Mouse (Mus musculus): ENCODE measurements at regions not wholly inside any gene's neighbourhood (a gene's known extent, or its start where the extent isn't known, plus 50 kb on each side); places are given as distances from the start of the nearest gene placed in this dataset.

DNA sequence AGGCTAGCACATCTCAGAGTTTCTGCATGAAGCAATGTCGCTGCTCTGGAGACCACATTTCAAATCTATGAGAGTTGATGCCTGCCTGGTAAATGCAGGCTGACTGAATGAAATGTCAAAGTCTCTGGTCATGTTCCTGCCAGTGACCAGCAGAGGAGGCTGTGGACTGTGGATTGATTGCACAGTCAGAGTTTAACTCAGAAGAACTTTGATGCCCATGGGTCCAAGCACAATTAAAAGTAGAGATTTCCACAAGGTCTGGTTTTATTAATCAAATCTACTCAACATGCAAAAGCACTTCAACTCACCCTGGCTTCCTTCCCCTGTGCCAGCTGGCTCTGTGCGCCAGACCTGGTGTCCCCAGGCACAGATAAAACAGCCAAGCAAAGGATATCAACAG lies 81.3 kb downstream of the Hsd17b3 start:
- DNase-seq, result no peak

DNA sequence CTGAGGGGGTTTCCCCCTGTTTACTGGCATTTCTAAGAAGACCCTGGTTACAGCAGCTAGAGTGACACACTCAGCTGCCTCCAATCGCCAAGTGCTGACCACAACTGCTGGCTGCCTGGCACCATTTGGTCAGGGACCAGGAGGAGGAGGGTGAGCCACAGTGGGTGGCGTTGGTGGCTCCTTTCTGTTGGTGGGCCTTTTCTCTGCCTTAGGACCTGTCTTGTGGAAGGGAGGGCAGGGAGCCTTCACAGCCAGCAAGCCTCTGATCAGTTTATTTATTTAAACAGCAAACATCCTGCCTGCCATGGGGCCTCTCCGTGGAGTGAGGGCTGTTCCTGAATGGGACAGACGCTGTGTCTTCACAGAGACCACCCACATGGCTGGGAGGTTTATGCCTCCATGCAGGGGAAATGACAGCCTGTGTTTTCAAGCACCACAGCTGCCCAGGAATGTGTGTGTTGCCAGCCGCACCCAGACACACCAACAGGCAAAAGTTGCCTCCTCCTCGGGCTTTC lies 86.0 kb downstream of the Hsd17b3 start:
- no peak for DNase-seq

DNA sequence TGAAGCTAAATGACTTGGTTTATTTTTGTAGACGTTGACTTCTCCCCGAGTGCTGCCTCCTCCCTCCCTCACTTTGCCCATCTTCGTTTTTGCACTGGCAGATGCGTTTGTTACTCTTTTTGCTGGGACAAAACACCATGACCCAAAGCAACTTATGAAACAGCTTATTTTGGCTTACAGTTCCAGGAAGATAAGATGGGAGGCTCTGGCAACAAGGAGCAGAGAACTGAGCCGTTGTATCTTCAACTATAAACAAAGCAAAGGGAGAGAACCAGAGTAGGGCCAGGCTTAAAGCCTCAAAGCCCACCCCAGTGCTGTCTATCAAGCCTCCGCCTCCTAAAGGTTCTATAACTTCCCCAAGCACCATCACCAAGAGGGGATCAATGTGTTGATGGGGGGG lies 88.7 kb downstream of the Hsd17b3 start:
- no peak for DNase-seq

DNA sequence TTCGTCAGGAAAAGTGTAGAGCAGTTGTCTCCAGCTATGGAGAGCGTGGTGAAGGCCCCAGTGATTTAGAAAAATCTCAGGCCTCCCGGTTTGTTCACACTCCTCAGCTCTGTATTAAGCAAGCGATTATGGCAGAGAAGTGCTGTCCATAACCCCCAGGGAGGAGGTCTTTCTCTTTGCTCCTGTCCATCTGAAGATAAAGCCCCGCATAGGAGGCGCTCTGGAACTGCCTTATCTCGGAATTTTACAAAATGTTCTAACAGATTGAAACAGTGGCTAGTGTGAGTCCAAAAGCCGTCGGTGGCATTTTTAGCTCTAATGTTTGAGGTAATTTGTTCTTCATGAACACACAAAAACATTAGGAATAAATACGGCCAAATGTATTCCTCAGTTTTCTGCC lies 90.4 kb downstream of the Hsd17b3 start:
- no peak for DNase-seq

DNA sequence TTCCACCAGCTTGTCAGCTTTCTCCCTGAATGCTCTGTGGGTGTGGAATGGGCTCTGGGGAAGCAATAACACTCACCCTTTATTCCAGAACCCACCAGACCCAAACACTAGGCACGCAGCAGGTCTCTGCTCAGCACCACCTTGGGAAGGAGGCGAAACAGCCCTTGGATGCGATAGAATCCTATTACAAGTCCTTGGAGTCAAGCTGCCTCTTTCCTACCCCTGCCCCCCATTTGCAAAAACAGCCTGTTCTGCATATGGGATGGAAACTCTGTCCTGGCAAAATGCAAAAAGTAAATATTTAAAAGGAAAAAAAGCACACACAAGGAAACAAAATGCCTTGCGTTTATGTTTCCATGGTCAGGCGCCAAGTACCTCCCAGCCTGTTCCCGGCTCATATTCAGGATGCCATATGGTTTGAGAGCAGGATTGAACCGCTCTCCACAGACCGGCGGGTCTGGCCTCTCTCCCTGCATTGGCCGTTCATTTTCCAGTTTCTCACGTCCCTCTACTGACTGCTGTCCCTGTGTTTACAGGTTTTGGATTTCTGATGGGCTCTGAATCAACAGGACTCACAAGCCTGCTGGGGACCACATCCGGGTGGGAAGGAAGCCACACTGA lies 95.1 kb downstream of the Hsd17b3 start:
- DNase-seq, result no peak

DNA sequence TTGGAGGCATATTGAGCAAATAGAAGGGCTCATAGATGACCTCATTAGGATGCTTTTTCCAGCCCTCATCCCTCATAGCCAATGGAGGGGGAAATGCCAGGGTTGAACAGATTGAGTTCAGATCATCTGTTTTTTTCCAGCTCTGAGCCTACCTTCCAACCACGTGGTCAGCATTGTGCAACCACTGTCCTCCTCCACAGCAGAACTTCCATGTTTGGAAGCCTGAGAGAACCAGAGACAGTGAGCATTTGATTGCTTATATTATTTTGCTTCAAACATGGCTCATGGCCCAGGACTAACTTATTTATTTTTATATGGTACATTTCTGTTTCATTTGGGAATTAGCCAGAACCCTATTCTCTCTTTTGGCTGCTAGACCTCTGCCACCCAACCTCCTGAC lies 96.0 kb downstream of the Hsd17b3 start:
- DNase-seq, result no peak

DNA sequence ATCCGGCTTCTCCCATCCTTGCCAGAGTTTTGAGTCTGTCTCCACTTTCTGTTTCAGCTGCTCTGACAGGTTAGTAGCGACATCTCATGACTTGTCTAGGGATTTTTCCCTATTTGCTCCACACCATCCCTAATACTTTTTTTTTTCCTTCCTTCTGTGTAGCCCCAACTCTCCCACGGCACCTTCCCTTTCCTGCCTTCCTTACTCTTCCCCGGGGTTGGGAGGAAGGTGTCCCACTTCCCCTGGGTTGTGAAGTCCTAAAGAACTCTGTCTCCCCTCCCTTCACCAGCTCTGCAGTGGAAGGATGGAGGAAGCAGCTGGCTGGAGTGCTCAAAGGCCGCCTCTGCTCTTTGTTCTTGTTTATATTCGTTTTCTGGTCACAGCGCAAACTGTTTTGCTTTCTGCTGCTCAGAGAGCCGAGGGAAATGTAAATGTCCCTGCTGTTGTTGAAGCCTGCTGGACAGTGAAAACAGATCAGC lies 98.5 kb downstream of the Hsd17b3 start:
- DNase-seq, result no peak

DNA sequence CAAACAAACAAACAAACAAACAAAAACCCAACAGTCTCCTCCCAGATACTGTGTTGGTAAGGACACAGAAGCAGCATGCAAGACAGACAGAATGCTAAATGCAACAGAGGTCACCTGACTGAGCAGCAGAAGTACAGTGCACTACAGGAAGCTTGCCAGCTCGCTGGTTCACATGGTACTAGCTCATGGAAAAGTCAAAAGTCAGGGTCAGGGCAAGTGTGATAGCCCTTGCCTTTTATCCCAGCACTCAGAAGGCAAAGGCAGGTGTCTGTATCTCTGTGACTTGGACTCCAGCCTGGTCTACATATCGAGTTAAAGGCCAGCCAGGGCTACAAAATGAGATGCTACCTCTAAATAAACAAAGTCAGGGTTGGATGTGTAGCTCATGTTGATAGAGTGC lies 99.3 kb downstream of the Hsd17b3 start:
- DNase-seq, result no peak

DNA sequence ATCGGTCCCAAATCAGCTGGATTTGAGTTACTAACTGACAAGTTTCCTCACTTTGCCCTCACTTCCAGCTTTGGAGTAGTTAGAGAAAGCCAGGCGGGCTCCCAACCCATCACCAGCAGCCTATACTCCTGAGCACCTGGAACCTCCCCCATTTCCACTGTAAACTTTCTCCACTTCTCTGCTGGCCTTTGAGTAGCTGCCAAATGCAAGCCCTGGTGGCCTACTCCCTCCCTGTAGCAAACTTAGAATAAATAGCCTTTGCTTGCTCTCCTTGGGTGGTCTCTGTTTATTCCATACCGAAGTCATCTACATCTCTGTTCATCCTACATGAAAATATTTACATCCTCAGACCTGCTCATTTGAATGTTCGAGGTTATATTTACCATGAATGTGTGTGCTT lies 100.8 kb downstream of the Hsd17b3 start:
- DNase-seq, result no peak

DNA sequence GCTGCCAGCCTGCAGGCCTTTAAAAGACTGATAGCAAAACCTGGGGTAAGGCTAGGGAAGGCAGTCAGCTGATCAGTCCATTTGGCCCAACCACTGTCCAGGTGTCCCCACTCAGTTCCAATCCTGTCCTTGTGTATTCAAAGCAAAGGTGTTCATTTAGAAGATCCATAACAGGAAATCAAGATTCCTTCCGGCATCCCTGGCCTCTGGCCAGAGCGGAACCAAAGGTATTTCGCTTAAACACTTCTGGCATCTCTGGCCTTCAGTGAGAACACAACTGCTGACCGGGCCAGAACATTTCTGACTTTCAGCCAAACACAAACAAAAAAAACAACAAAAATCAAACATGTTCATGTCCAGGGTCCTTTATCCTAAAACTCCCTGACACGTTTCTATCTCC lies 102.3 kb downstream of the Hsd17b3 start:
- DNase-seq, result peak; percentile 30

DNA sequence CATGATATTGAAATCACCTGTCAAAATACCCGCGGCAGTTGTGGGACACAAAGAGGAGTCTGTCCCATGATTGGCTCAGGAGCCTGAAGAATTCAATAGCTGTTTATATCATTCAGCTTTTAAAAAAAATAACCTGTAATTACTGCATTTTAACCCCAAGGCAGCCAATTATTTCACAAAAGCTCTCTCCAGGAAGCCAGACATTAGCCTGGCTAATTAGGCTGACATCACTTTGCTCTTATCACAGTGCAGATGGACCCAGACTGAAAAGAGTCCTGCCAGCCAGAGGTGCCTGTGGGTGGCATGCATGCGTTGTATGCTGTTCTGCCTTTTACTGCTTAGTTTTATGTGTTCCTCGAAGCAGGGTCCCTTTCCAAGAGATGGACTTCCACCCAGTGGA lies 103.4 kb downstream of the Hsd17b3 start:
- no peak for DNase-seq

DNA sequence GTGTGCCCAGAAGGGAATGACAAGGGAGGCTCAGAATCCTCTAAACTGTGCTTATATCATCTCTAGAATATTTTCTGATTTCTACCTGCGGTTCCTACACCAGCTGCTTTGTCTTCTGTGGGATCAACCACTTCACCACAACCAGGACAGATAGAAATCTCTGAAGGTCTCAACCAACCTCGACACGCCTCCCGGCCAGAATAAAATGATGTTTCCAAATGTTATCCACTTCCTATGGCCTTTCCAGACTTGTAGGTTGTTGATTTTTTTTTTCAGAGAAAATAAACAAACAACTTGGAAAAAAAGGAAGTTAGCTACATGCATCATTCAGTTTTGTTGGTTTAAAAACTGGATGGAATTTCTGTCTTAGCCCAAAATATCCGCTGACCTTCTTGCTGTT lies 103.9 kb downstream of the Hsd17b3 start:
- no peak for DNase-seq

DNA sequence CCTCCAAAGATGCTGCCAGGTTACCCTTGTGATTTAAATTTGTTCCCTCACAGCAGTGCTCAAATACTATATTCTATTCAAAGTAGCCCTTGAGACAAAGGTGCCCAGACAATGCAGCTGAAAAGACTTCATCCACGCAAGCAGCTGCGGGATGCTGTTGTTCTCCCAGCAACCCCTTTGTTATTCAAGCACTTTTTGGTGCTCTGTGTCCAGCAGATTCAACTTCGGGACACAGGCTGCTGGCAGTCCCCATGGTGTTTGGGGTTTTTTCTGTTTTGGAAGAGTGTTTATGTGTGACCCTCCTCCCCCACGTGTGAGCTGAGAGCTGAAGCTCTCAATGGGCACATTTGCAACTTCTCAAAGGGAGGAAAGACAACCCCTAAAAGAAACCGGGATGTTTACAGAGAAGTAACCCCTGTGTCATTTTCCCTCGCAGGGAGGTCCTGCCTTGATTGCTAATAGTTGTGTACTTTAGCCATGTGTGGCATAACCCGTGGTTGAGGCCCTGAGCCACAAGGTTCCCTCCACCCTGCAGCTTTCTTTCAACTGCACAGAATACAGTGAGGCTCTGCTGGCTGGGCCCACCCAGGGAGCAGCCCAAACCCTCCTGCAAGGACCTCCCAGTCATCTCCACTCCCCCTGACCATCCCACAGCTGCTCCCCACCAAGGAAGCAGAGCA lies 108.9 kb downstream of the Hsd17b3 start:
- DNase-seq, result no peak

DNA sequence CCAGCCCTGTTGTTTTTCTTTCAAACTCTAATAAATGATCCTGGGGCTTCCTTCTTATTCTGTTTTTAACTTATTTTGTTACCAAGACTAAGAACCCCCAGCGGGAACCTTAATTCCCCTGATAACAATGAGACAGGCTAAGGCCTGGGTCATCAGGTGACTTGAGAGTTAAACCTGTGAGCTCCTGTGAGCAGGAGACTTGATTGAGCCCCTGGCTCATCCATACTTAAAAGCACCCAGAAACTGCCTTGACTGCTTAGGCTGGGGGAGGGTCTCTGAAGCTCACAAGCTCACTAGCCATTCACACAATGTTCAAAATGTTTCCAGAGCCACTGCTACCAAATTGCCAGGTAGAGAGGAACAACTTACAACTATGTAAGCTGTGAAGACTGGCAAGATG lies 109.4 kb downstream of the Hsd17b3 start:
- no peak for DNase-seq

DNA sequence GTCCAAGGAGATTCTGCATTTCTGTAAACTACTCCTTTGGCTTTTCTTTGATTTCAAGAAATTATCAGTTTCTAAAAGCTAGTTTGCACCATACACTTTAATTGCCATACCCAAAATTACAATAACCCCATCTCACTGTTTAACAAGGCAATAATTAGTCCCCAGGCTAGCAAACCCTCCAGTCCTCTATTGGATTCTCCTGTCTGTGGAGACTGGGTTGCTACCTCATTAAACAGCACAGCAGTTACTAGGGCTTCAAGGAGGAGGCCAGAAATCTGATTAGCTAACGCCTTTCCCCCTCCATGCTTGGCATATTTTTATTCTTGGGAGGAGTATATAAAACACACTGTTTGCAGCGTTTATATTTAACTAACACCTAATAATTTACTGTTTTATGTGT lies 119.1 kb downstream of the Hsd17b3 start:
- no peak for DNase-seq

DNA sequence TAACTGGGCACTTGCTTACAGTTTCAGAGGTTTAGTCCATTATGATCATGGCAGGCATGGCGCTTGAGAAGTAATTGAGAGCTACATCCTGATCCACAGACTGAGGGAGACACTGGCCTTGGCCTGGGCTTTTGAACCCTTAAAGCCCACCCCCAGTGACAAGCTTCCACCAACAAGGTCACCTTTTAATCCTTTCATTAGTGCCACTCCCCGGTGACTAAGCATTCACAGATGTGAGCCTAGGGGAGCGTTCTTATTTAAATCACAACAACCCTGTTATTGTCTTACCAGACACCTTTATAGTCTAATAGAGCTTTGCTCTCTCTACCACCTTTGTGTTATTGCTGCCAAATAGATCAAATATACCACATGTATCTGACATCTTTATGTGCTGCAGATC lies 120.4 kb downstream of the Hsd17b3 start:
- no peak for DNase-seq

DNA sequence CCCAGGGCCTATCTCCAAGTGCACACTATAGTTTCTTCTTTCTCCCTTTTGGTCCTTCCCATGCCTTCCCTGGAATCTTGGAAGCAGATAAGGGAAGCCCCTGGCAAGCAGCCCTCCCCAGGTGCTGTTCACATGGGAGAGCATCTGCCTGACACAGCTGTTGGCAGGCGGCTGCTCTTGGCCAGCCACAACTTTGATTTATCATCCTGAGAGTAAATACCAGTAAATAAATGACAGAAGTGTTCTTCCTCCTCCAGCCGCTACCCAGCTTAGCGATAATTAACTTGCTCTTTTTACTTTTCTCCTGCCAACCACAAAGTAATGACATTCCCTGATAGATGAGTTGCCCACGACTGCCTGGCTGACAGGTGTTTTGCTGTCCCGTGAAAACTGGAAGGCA lies 131.9 kb downstream of the Hsd17b3 start:
- no peak for DNase-seq

DNA sequence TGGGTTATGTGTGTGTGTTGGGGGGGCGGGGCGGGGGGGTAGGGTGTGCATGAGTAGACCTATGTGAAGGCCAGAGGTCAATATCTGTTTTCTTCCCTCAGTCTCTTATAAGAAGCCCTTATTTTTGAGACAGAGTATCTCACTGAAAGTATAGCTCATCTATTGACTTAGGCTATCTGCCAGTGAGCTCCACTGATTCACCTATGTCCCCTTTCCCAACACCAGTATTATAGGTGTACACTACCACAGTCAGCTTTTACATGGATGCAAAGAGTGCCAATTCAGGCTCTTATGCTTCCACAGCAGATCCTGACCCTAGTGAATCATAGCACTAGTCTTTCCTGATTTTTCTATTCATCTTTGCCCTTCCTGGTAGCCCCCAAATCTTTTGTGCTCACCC lies 134.7 kb downstream of the Hsd17b3 start:
- no peak for DNase-seq

DNA sequence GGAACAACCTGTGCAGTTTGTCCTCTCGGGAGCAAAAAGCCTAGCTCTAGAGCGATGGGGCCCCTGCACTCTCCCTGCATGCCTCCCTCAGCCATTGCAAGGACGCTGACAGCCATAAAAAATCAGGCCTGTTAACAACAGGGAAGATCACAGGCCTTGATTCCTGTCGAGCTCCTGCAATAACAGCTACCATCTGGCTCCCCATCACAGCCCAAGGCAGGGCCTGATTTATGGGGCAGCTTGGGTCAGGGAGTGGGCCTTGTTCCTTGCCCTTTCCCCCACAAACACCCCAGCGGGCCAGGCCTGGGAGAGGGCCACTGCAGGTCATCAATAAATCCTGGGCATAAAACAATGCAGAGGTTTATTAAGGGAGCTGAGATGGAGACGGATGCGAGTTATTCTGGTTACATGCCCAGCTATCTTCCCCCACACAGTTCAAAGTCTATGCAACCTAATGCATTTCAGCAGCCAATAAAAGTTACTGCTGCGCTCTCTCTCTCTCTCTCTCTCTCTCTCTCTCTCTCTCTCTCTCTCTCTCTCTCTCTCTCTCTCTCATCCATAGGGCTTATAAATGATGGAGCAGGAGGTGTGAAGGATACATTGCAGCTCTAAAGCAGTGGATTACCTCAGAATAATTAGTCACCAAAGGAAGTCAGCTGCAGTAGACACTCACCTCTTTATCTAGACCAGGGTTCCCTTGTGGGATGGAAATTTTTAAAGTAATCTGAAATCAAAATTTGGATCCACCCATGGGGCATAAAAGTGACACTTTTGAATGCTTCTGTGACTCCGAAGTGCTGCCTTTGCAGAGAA lies 136.9 kb downstream of the Hsd17b3 start:
- no peak for DNase-seq

DNA sequence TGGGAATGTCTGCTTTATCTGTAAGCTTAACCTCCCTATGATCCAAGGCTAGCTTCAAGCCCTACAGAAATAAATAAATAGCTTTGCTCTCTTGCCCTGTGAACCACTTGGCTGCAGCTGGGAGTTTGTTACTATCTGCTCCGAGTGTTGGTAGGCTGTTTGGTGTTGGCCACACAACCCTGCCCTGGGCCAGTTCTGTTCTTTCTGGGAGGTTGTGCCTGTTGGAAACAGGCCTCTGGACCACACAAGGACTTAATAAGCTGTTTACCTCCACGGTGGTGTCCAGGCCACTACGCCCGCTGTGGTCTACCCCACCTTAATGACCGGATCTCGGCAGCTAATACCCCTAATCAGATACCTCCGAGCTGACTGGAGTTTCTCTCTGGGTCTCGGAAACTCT lies 136.1 kb downstream of the Ercc6l2 start:
- no peak for DNase-seq

Measured in gastrocnemius, postnatal 25 days (tissue).